Mouse (Mus musculus) liver, postnatal 0 days (tissue): ENCODE data around the gene Ntrk2. TPM values are rescaled to one million over a fixed set of nuclear protein-coding genes. Genes with fewer than 3 reads are reported as not detected.

Experiments
- ATAC-seq: fragments of 200-750 bp; cut with Nextera tagmentation; 2 replicates; pipeline ENCODE4 v1.8.0; 2017; ENCODE audit warnings: mild to moderate bottlenecking, moderate library complexity
- DNase-seq: peaks from one replicate; pipeline ENCODE4 v3.0.0-alpha.2; 2016
- H3K27ac ChIP-seq: fragments of 300-500 bp; sonication (generic); 2 replicates; pipeline ENCODE4 v1.5.1; 2014; ENCODE audit warnings: antibody characterized with exemption, moderate library complexity, mild to moderate bottlenecking, low read depth
- H3K27me3 ChIP-seq: fragments of 300-500 bp; sonication (generic); 2 replicates; pipeline ENCODE4 v1.6.1; 2014; ENCODE audit warnings: low read length, control low read depth, mixed read lengths; ENCODE audit not compliant: insufficient read depth
- H3K36me3 ChIP-seq: fragments of 300-500 bp; sonication (generic); replicated peaks from 2 replicates; pipeline ENCODE4 v1.6.1; 2014; ENCODE audit warnings: mild to moderate bottlenecking, control low read depth, low read length, moderate library complexity, mixed read lengths; ENCODE audit not compliant: insufficient read depth
- H3K4me1 ChIP-seq: fragments of 300-500 bp; sonication (generic); 2 replicates; pipeline ENCODE4 v1.6.1; 2014; ENCODE audit warnings: antibody characterized with exemption, mild to moderate bottlenecking, control low read depth; ENCODE audit not compliant: insufficient read depth
- H3K4me2 ChIP-seq: fragments of 300-500 bp; sonication (generic); 2 replicates; pipeline ENCODE4 v1.6.1; 2014; ENCODE audit warnings: low read depth, mild to moderate bottlenecking, low read length, moderate library complexity, mixed read lengths
- H3K4me3 ChIP-seq: fragments of 300-500 bp; sonication (generic); 2 replicates; pipeline ENCODE4 v1.5.1; 2014; ENCODE audit warnings: low read depth, low read length
- H3K9ac ChIP-seq: fragments of 300-500 bp; sonication (generic); replicated peaks from 2 replicates; pipeline ENCODE4 v1.6.1; 2014; ENCODE audit warnings: mild to moderate bottlenecking, moderate library complexity
- H3K9me3 ChIP-seq: fragments of 300-500 bp; sonication (generic); 2 replicates; pipeline ENCODE4 v1.6.1; 2016; ENCODE audit warnings: mild to moderate bottlenecking, control low read depth, low read length, mixed read lengths
- CTCF ChIP-seq: sonication (generic); IDR thresholded peaks from 2 replicates; pipeline ENCODE4 v1.5.1; 2016; ENCODE audit warnings: antibody characterized with exemption, low read depth
- EP300 ChIP-seq: IDR thresholded peaks from 2 replicates; pipeline ENCODE4 v1.6.1; 2016; ENCODE audit warnings: antibody characterized with exemption, low read depth, mild to moderate bottlenecking
- WGBS: fragments of 180-500 bp; shearing (Covaris S2); extraction: QIAGEN DNeasy Blood & Tissue Kit; methylation state at CpG from one replicate; pipeline ENCODE4 v1.1.7; 2014; ENCODE audit not compliant: insufficient replicate concordance; 5-methylcytosine and 5-hydroxymethylcytosine counted together
- polyA plus RNA-seq: library from polyadenylated mRNA; unstranded; fragments of >200 nt; fragmentation: Nextera tagmentation; extraction: Ambion mirVana; gene quantifications from 2 replicates; pipeline ENCODE4 v1.2.1, GENCODE M21; 2015

The Ntrk2 gene
- polyA plus RNA-seq, 1 experiment from 2014 or later = 0.21 TPM

GRCm38 (mm10) chr13:59176021-59176420 lies 369.7 kb downstream of the Ntrk2 start:
- Histone ChIP-seq H3K4me1 (no peaks in the 10 kb centered on the region), H3K4me2 (no peak overlapping the region)
- 73% methylated on average over 3 of the region's 3 CpGs for WGBS

DNA sequence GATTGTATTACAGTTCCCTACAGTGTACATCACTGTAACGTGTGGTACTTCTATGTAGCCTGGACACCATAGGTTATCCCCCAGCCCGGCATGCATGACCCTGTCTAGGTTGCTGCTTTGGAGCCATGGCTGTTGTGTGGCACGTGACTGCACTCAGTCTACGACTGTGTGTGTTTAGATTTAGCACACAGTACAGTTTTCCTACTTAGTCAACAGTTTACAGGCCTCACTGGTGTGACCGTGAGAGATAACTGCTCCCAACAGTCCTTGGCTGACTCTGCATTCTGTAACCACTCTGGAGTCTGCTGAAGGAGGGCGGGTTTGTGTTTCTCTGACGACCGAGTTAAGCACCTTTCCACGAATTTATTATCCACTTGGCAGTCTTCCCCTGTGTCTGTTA lies 370.1 kb downstream of the Ntrk2 start:
- no peak for ATAC-seq
- H3K4me3 ChIP-seq = no peak overlapping the region

More at GRCm38 (mm10) chr13:59176021-59176420, 369.7 kb downstream of the Ntrk2 start:
- no peak overlapping the region for H3K27ac ChIP-seq
- no peak overlapping the region for H3K9ac ChIP-seq
- no peaks in the 10 kb centered on the region for H3K9me3 ChIP-seq
- ATAC-seq = no peak
- H3K4me3 ChIP-seq = no peak overlapping the region
- no peak for DNase-seq
- no peaks in the 10 kb centered on the region for H3K36me3 ChIP-seq
- H3K27me3 ChIP-seq = no peaks in the 10 kb centered on the region
- no peak for TF ChIP-seq CTCF
- no peak for TF ChIP-seq EP300

DNA sequence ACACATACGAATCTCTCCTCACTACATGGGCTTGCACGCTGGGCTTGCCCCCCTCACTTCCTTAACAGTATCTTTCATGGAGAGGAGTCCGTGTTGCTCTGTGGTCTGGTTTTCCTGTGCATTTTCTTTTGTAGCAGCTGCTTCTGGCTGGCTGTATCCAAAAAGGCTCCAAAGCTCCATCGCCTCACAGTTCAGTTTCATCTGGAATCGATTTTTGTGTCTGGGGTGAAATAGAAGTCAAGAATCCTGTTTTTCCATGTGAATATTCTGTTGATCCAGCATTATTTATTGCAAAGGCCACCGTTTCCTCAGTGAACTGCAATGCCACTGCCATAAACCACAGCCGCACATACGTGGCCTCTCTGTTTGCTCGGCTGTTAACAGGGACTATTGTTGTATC lies 370.6 kb downstream of the Ntrk2 start:
- ATAC-seq (no peak), DNase-seq (no peak)
- Histone ChIP-seq H3K4me3 (no peak overlapping the region), H3K4me1 (no peaks in the 10 kb centered on the region), H3K9ac (no peak overlapping the region), H3K27me3 (no peaks in the 10 kb centered on the region), H3K9me3 (no peaks in the 10 kb centered on the region), H3K4me2 (no peak overlapping the region), H3K36me3 (no peaks in the 10 kb centered on the region), H3K27ac (no peak overlapping the region)
- no peak for TF ChIP-seq EP300
- TF ChIP-seq CTCF = no peak
- WGBS = 71% methylated on average over 9 of the region's 9 CpGs

More for the DNA sequence above, 370.1 kb downstream of the Ntrk2 start:
- no peak overlapping the region for H3K4me2 ChIP-seq
- H3K27me3 ChIP-seq = no peaks in the 10 kb centered on the region
- H3K36me3 ChIP-seq = no peaks in the 10 kb centered on the region
- no peak overlapping the region for H3K9ac ChIP-seq
- no peak overlapping the region for H3K27ac ChIP-seq
- H3K4me1 ChIP-seq = no peaks in the 10 kb centered on the region
- 63% methylated on average over 9 of the region's 9 CpGs for WGBS
- no peaks in the 10 kb centered on the region for H3K9me3 ChIP-seq
- no peak for DNase-seq
- TF ChIP-seq CTCF (no peak), EP300 (no peak)

DNA sequence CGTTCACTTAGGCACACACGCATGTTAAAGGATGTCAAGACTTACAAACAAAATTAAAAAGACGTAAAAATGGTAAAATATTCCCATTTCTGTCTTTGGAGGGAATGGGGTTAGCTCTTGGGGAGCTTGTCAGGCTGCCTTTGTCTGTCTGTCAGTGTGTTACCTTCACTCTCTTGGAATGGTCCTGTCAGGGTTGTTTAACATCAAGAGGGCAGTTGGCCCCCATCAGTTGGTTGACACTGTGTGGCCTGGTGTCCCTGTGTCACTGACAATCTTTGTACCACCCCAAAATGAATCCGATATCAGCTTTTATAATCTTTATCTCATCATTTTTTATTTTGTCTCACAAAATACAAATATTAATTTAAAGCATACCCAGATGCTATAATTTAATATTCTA lies 373.6 kb downstream of the Ntrk2 start:
- 74% methylated on average over 4 of the region's 4 CpGs for WGBS
- Histone ChIP-seq H3K4me2 (no peak overlapping the region), H3K4me1 (no peaks in the 10 kb centered on the region), H3K36me3 (no peaks in the 10 kb centered on the region), H3K9ac (no peak overlapping the region), H3K9me3 (0 out of 2 replicates have a peak, but pooled peaks cover 2% of the 10 kb centered on the region), H3K27me3 (no peaks in the 10 kb centered on the region), H3K27ac (no peak overlapping the region), H3K4me3 (no peak overlapping the region)
- ATAC-seq = no peak
- TF ChIP-seq CTCF = no peak
- no peak for TF ChIP-seq EP300
- no peak for DNase-seq

GRCm38 (mm10) chr13:59180781-59181180 lies 374.4 kb downstream of the Ntrk2 start:
- DNase-seq (no peak), ATAC-seq (no peak)
- Histone ChIP-seq H3K4me3 (no peak overlapping the region), H3K36me3 (no peaks in the 10 kb centered on the region), H3K27ac (no peak overlapping the region), H3K4me2 (no peak overlapping the region), H3K27me3 (no peaks in the 10 kb centered on the region), H3K9me3 (0 out of 2 replicates have a peak, but pooled peaks cover 2% of the 10 kb centered on the region), H3K9ac (no peak overlapping the region), H3K4me1 (no peaks in the 10 kb centered on the region)
- WGBS = 79% methylated on average over 10 of the region's 10 CpGs
- no peak for TF ChIP-seq CTCF
- no peak for TF ChIP-seq EP300

DNA sequence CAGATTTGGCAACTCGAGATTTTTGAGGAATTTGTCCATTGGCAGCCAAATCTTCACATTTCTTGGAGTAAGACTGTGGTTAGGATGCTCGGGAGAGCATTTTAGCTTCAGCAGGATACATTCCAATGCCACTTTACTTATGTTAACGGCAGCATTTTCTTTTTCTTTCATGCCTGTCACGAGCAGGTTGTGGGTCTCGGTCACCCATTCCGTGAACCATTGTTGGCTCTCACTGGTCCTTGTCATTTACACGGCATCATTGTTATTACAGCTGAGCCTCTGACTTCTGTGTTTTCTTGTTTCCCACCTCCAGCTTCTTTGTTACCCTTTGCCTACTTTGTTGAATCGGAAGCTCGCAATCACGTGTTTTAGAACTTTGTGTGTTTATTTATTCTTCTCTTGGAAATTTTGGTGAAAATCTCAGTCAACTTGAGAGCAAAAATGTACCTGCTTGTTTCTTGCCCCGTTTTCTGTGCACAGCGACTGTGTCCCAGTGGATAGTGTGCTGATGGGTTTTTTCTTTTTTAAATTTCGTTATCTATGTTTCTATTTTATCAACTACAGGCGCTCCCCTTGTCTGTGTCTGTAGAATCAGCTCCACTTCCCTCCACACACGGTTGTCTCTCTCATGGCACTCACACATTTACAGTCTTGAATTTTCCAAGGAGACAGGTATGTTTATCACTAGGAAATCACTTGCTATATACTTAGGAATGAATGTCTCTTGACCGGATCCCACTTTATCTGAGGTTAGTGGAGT lies 375.0 kb downstream of the Ntrk2 start:
- Histone ChIP-seq H3K4me3 (no peak overlapping the region), H3K9ac (no peak overlapping the region), H3K36me3 (no peaks in the 10 kb centered on the region), H3K9me3 (0 out of 2 replicates have a peak, but pooled peaks cover 2% of the 10 kb centered on the region), H3K27me3 (no peaks in the 10 kb centered on the region), H3K27ac (no peak overlapping the region), H3K4me2 (no peak overlapping the region), H3K4me1 (no peaks in the 10 kb centered on the region)
- DNase-seq (no peak), ATAC-seq (no peak)
- TF ChIP-seq CTCF (no peak), EP300 (no peak)
- 63% methylated on average over 16 of the region's 16 CpGs for WGBS
